Mouse (Mus musculus) left cerebral cortex, adult 11 months (tissue): ENCODE measurements around the gene H3f3a.

Source experiments
- DNase-seq: peaks from one replicate; pipeline ENCODE4 v3.0.0; 2022; ENCODE audit warnings: low spot score

H3f3a gene

DNA sequence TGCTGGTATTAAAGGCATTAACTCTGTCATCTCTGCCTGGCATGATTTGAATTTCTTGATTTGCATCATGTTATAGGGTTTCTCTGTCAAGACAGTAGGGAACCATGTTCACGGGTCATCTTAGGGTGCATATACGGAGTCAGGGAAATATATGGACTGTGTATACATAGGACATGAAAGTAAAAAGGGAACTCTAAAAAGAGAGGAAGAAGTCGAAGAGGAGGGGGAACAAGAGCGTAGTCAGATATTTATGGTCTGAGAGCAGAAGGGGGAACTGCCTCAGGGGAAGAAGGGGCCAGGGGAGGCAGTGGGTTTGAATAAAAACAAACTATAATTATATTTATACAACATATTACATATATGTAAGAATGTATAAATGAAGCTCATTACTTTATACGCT is 8.5 kb upstream of the H3f3a start:
- DNase-seq, result no peak

- DNase-seq, result no peak
Measured at GRCm38 (mm10) chr1:180821101-180821500, 7.4 kb upstream of the H3f3a start.

GRCm38 (mm10) chr1:180818000-180818399 is 4.3 kb upstream of the H3f3a start:
- no peak for DNase-seq

DNA sequence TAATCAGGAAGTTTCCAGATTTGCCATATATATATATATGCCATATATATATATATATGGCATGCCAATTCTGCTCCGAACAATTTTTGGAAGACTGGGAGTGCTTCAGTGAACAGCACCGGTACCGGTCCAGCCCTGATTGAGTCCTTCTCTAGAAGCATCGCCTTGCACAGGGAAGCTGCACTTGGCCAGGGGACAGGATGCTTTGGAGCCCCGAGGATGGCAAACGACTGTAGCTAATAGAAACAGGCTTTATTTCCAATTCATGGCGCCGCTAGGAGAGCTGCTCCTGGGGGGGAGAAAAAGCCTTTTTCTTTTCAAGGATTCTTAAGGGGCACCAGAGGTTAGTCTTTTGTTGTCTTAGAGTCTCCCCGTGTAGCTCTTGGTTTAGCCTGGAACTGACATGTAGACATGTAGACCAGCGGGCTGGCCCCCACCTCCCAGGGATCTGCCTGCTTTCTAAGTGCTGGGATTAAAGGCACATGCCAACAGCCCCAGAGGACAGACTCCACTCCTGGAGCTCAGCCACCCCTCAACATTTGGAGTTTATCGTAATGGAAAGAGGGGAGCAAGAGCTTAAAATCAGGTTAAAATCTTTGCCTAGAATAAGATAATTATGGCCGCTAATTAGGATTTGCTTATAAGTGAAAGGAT is 1.8 kb upstream of the H3f3a start:
- no peak for DNase-seq

DNA sequence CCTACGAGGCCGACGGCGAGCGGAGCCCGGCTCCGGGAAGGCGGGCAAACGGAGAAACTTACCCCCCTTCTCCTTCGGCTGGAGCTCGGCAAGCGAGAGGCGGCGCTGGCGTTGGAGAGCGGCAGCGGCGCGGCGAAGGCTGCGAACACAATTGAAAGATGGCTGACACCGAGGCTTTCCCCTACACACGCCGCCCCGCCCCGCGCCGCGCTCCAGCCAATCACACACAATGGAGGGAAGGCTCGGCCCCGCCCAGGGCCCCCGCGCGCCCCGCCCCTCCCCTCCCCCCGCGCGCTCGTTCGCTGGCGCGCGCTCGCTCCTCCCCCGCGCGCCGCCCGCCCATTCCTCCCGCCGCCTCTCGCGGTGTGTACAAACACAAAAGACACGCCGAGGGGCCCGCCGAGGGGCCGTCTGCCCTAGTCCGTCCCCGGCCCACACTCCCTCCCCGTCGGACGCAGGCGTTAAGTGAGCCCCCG is 296 bp downstream of the H3f3a start:
- peak; percentile 90 for DNase-seq

GRCm38 (mm10) chr1:180812463-180813408 is 1.0 kb downstream of the H3f3a start:
- DNase-seq, result peak; percentile 28

GRCm38 (mm10) chr1:180811596-180812462 is 1.9 kb downstream of the H3f3a start:
- DNase-seq, result no peak

DNA sequence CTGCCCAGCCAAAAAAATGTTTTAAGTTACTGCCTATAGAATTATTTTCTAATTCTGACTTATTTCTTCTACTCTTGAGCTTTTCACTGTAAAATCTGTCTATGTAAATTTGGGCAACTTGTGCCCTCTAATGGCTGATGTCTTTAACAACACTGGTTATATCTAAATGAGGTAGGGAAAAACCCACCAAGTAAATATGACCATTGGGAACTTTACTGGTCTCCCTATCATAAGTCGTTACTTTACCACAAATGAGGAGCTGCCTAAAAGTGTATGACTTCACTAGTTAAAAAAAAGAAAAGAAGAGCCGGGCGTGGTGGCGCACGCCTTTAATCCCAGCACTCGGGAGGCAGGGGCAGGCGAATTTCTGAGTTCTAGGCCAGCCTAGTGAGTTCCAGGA is 2.8 kb downstream of the H3f3a start:
- DNase-seq, result no peak

DNA sequence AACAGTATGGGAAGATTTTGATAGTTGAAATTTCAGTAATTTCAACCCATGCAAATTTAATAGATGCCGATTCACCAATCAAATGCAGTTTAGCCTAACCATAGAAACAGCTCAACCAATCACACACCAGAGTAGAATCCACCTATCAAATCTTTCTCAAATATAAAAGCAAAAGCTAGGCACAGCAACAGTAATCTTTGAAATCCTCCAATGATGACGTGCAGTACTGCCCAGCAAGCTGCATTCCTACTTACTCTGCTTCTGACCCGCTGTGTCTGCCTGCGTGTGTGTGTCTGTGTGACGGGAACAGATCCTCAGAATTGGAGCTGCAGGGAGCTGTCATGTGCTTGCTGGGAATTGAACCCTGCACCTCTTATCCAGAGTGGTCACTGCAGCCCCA is 4.9 kb downstream of the H3f3a start:
- DNase-seq, result no peak

DNA sequence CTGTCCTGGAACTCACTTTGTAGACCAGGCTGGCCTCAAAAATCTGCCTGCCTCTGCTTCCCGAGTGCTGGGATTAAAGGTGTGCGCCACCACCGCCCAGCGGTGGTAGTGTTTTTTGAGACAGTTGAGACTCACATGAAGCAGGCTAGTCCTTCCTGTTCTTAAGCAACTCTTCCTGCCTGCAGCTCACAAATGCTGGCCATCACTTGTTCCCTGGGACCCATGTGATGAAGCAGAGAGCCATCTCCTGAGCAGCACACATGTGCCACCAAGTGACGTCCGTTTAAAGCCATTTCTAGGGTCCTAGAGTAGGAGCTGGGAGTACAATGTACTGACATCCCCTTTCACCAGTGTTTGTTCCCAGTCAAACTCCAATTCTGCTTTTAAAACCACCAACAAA is 9.9 kb downstream of the H3f3a start:
- DNase-seq, result no peak

- no peak for DNase-seq
Measured at GRCm38 (mm10) chr1:180801466-180801994, 12.2 kb downstream of the H3f3a start.

DNA sequence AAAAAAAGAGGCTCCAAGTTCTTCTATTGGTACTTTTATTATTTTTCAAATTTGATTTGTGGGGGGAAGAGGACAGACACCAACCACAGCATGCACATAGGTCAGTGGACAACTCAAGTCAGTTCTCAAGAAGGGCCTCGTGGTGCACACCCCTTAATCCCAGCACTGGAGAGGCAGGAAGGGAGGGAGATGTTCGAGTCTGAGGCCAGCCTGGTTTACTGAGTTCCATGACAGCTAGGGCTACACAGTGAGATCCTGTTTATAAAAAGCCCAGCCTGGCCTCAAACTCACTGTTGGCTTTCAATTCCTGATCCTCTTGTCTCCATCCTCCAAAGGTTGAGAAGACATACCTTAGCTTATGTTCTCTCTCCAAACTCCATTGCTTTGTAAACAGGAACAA is 12.9 kb downstream of the H3f3a start:
- no peak for DNase-seq

- DNase-seq, result no peak
Measured at GRCm38 (mm10) chr1:180800022-180800421, 13.7 kb downstream of the H3f3a start.

GRCm38 (mm10) chr1:180799253-180799652 is 14.5 kb downstream of the H3f3a start:
- DNase-seq, result no peak

GRCm38 (mm10) chr1:180798660-180799059 is 15.1 kb downstream of the H3f3a start:
- DNase-seq, result no peak

DNA sequence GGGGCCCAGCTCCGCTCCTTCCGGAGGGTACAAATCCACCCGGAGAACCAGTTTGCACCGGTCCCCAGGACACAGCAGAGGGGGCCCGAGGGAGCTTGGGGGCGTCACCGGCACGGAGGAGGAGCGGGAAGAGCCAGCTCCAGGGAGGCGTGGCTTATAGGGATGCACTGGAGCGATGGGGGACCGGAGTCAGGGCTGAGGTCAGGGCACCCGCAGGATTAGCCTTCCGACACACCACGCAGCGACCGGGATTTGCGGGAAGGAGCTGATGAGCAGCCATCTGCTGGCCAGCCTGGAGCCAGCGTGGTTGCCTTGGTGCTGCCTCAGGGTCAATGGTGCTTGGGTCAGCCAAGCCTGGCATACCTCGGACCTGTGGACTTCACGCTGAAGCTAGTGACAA is 19.6 kb downstream of the H3f3a start:
- no peak for DNase-seq

- DNase-seq, result no peak
Measured at GRCm38 (mm10) chr1:180793445-180794117, 20.2 kb downstream of the H3f3a start.

DNA sequence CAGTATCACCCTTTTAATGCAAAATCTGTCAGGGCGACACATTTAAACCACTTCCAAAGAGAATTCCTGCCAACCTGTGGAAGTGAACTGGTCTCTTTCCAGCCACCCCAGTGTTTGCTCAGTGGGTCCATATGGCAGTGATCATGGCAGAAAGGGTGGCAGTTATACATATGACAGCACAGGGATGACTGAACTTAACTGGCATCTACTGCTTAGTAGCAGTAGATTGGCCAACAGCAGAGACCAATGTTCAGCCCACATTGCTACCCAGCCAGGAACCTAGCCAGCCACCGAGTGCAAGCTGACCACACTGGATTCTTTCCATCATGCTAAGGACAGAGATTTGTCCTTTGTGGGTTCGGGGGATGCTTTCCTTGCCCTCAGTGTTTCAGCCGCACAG is 20.9 kb downstream of the H3f3a start:
- DNase-seq, result no peak

DNA sequence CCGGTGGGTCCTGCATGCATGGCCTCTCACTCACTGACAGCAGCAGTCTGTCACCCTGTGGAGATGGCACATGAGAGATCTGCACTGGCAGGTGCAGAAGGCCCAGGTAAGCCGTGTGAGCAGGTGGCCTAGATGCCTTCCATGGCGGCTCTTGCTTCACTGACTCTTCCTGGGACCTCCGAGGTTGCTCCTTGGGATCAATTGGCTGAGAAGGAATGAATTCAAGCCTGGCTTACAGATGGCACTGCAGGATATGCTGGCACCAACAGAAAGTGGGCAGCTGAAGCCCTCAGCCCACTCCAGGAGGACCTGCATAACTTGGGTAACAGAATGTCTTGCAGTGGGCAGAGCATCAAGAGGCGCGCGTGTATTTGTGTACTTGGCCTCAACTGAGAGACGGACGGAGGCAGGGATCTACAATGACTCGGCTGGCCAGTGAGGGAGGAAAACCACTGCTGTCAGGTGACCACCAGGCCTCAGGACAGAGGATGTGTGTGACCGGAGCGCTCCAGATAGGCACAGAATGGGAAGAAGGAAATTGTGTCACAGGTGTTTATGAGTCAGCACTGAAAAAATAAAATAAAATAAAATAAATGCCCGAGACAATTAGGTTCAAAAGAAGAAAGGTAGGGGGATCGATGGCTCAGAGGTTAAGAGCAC is 21.8 kb downstream of the H3f3a start:
- no peak for DNase-seq

GRCm38 (mm10) chr1:180783580-180783928 is 30.2 kb downstream of the H3f3a start:
- no peak for DNase-seq
